Mouse (Mus musculus): ENCODE data around the gene Fmo3. TPM values are rescaled to one million over a fixed set of nuclear protein-coding genes. Genes with fewer than 3 reads are reported as not detected.

Gene Fmo3
- polyA plus RNA-seq, 2 experiments = not detected

GRCm38 (mm10) chr1:162931880-162932279, 52.4 kb downstream of the Fmo3 start:
- DNase-seq (ENCODE audit: low read depth in 3 of 3, low spot score in 3 of 3) (no peak), ATAC-seq (ENCODE audit: insufficient read depth) (no peak)
- Histone ChIP-seq H3K9ac (replicated peaks) (no peak overlapping the region), H3K27ac (no peak overlapping the region), H3K9me3 (ENCODE audit: control insufficient read depth, low read length) (no peaks in the 10 kb centered on the region), H3K27me3 (ENCODE audit: control insufficient read depth, insufficient read depth, low read length) (no peaks in the 10 kb centered on the region), H3K4me3 (ENCODE audit: insufficient read depth in 1 of 2, low read depth in 2 of 2, low read length in 2 of 2) (no peak overlapping the region), H3K4me2 (ENCODE audit: low read depth) (no peak overlapping the region), H3K4me1 (replicated peaks; ENCODE audit: control insufficient read depth in 2 of 2, insufficient read depth in 2 of 2, low read length in 1 of 2) (no peaks in the 10 kb centered on the region), H3K36me3 (replicated peaks; ENCODE audit: control insufficient read depth, insufficient read depth, low read depth) (no peaks in the 10 kb centered on the region)
- TF ChIP-seq CTCF (IDR thresholded peaks at IDR 0.05; ENCODE audit: low read depth) = no peak
- 59% methylated on average over 5 of the region's 5 CpGs for WGBS (ENCODE audit: insufficient replicate concordance)

DNA sequence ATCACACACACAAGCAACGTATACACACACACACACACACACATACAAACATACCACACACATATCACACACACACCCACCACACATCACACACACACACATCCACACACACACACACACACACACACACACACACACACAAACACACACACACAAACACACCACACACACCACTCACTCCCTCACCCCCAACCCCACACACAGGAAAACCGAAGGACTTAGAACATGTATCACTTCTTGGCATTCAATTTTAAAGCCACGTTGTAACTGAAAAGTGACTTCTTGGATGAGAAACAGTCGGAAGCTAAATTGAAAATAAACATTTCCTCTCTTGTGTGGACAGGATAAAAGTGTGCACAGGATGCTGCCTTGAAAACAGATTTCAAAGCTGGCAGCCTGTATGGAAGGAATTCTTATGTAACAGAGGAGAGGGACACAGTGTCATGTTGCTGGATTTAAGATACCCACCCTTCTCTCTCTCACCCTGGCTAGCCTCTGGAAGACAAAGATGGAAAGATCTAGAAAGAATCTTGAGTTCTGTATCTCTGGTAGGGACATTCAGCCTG, 52.9 kb downstream of the Fmo3 start:
- no peak for ATAC-seq (ENCODE audit: insufficient read depth)
- 58% methylated on average over 4 of the region's 4 CpGs for WGBS (ENCODE audit: insufficient replicate concordance)

DNA sequence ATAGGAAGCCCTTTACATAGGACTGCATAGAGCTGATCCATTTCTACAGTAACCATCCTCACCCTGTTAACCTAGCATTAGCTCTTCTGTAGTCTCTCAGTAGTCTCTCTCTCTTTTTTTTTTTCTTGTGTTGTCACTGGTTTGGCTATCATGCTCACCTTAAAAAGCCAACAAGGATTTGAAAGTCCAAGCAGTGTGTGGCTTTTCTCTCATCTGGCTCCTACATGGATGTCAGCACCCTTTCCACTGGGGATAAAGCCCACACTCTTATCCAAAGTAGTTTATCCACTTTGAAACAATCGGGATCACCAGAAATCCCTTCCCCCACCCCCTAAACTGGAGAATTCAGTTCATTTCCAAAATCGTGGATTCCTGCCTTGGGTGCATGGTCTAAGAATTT, 53.7 kb downstream of the Fmo3 start:
- Histone ChIP-seq H3K4me2 (ENCODE audit: low read depth) (no peak overlapping the region), H3K9ac (replicated peaks) (no peak overlapping the region), H3K27me3 (ENCODE audit: control insufficient read depth, insufficient read depth, low read length) (no peaks in the 10 kb centered on the region), H3K36me3 (replicated peaks; ENCODE audit: control insufficient read depth, insufficient read depth, low read depth) (no peaks in the 10 kb centered on the region), H3K4me3 (ENCODE audit: insufficient read depth in 1 of 2, low read depth in 2 of 2, low read length in 2 of 2) (no peak overlapping the region), H3K27ac (no peak overlapping the region), H3K9me3 (ENCODE audit: control insufficient read depth, low read length) (no peaks in the 10 kb centered on the region), H3K4me1 (replicated peaks; ENCODE audit: control insufficient read depth in 2 of 2, insufficient read depth in 2 of 2, low read length in 1 of 2) (no peaks in the 10 kb centered on the region)
- WGBS (ENCODE audit: insufficient replicate concordance) = 50% methylated on average over 2 of the region's 2 CpGs
- no peak for DNase-seq (ENCODE audit: low read depth in 3 of 3, low spot score in 3 of 3)
- no peak for TF ChIP-seq EP300 (IDR thresholded peaks at IDR 0.05; ENCODE audit: low read depth)
- no peak for TF ChIP-seq CTCF (IDR thresholded peaks at IDR 0.05; ENCODE audit: low read depth)
- no peak for ATAC-seq (ENCODE audit: insufficient read depth)

More for the DNA sequence above, 52.9 kb downstream of the Fmo3 start:
- Histone ChIP-seq H3K9me3 (ENCODE audit: control insufficient read depth, low read length) (no peaks in the 10 kb centered on the region), H3K9ac (replicated peaks) (no peak overlapping the region), H3K4me1 (replicated peaks; ENCODE audit: control insufficient read depth in 2 of 2, insufficient read depth in 2 of 2, low read length in 1 of 2) (no peaks in the 10 kb centered on the region), H3K4me3 (ENCODE audit: insufficient read depth in 1 of 2, low read depth in 2 of 2, low read length in 2 of 2) (no peak overlapping the region), H3K4me2 (ENCODE audit: low read depth) (no peak overlapping the region), H3K27ac (no peak overlapping the region), H3K27me3 (ENCODE audit: control insufficient read depth, insufficient read depth, low read length) (no peaks in the 10 kb centered on the region), H3K36me3 (replicated peaks; ENCODE audit: control insufficient read depth, insufficient read depth, low read depth) (no peaks in the 10 kb centered on the region)
- DNase-seq (ENCODE audit: low read depth in 3 of 3, low spot score in 3 of 3) = no peak
- TF ChIP-seq EP300 (IDR thresholded peaks at IDR 0.05; ENCODE audit: low read depth) = no peak
- TF ChIP-seq CTCF (IDR thresholded peaks at IDR 0.05; ENCODE audit: low read depth) = no peak

GRCm38 (mm10) chr1:162929146-162929545, 55.2 kb downstream of the Fmo3 start:
- 69% methylated on average over 3 of the region's 3 CpGs for WGBS (ENCODE audit: insufficient replicate concordance)
- Histone ChIP-seq H3K9me3 (ENCODE audit: control insufficient read depth, low read length) (no peaks in the 10 kb centered on the region), H3K4me3 (ENCODE audit: insufficient read depth in 1 of 2, low read depth in 2 of 2, low read length in 2 of 2) (no peak overlapping the region), H3K27me3 (ENCODE audit: control insufficient read depth, insufficient read depth, low read length) (no peaks in the 10 kb centered on the region), H3K4me2 (ENCODE audit: low read depth) (no peak overlapping the region), H3K9ac (replicated peaks) (no peak overlapping the region), H3K36me3 (replicated peaks; ENCODE audit: control insufficient read depth, insufficient read depth, low read depth) (no peaks in the 10 kb centered on the region), H3K4me1 (replicated peaks; ENCODE audit: control insufficient read depth in 2 of 2, insufficient read depth in 2 of 2, low read length in 1 of 2) (no peaks in the 10 kb centered on the region), H3K27ac (no peak overlapping the region)
- no peak for ATAC-seq (ENCODE audit: insufficient read depth)
- TF ChIP-seq EP300 (IDR thresholded peaks at IDR 0.05; ENCODE audit: low read depth) = no peak
- no peak for TF ChIP-seq CTCF (IDR thresholded peaks at IDR 0.05; ENCODE audit: low read depth)
- DNase-seq (ENCODE audit: low read depth in 3 of 3, low spot score in 3 of 3) = no peak

DNA sequence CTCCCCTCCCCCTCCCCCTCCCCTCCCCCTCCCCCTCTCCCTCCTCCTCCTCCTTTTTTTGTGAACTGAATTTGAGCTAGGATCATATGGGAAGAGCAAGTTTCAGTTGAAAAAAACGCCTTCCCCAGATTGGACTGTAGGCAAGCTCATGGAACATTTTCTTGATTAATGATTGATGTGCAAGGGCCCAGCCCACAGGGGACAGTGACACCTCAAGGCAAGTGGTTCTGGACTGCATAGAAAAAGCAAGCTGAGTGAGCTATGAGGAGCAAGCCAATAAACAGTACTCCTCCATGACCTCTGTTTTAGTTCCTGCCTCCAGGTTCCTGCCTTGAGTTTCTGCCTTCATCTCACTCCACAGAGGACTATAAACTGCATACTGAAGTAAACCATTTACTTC, 59.2 kb downstream of the Fmo3 start:
- H3K4me1 ChIP-seq (replicated peaks; ENCODE audit: control insufficient read depth in 2 of 2, insufficient read depth in 2 of 2, low read length in 1 of 2) = no peaks in the 10 kb centered on the region
- TF ChIP-seq CTCF (IDR thresholded peaks at IDR 0.05; ENCODE audit: low read depth) (no peak), EP300 (IDR thresholded peaks at IDR 0.05; ENCODE audit: low read depth) (no peak)
- no peak overlapping the region for H3K27ac ChIP-seq
- H3K27me3 ChIP-seq (ENCODE audit: control insufficient read depth, insufficient read depth, low read length) = no peaks in the 10 kb centered on the region
- no peak overlapping the region for H3K4me2 ChIP-seq (ENCODE audit: low read depth)
- no peak for DNase-seq (ENCODE audit: low read depth in 3 of 3, low spot score in 3 of 3)
- H3K9me3 ChIP-seq (ENCODE audit: control insufficient read depth, low read length) = no peaks in the 10 kb centered on the region
- H3K9ac ChIP-seq (replicated peaks) = no peak overlapping the region
- 36% methylated on average over 1 of the region's 1 CpGs for WGBS (ENCODE audit: insufficient replicate concordance)
- no peak for ATAC-seq (ENCODE audit: insufficient read depth)
- no peak overlapping the region for H3K4me3 ChIP-seq (ENCODE audit: insufficient read depth in 1 of 2, low read depth in 2 of 2, low read length in 2 of 2)
- no peaks in the 10 kb centered on the region for H3K36me3 ChIP-seq (replicated peaks; ENCODE audit: control insufficient read depth, insufficient read depth, low read depth)

Measured in liver, embryonic 14.5 days (tissue).